Mouse (Mus musculus): Measurements from ENCODE around the gene Gm9048.
"Not testable (repeated sequence)": the region's sequence is repeated elsewhere in the genome, so short reads cannot be mapped to it uniquely, and the experiment has no call there.

DNA sequence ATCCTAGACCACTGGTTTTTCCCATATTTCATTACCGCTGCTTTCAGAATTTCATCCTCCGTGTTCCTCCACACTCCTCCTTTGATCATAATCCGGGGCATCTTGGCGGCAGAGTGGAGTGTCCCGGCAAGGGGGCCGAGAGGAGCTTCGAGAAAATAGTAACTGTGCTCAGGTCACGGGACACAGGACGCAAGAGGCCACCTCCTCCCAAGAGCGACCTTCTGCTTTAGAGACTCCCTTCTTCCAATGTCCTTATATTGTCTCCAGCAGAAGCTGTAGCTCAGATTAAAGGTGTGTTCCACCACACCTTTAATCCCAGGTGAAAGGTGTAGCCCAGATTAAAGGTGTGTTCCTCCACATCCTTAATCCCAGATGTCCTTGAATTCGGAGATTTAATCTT is 21.6 kb downstream of the Gm9048 start, which contains the start of gene Gm9040:
- not testable (repeated sequence) for TF ChIP-seq EP300 (IDR thresholded peaks at IDR 0.05; ENCODE audit: insufficient read depth, low read depth, low read length); CTCF (IDR thresholded peaks at IDR 0.05)
